Mouse (Mus musculus): ENCODE measurements around the gene Eral1. TPM values are rescaled to one million over a fixed set of nuclear protein-coding genes. Genes with fewer than 3 reads are reported as not detected.

The Eral1 gene
- polyA plus RNA-seq, 2 experiments: 9.8 to 14.9 TPM

GRCm38 (mm10) chr11:78074666-78075065, 5.5 kb downstream of the Eral1 start:
- ATAC-seq (ENCODE audit: insufficient read depth) (no peak), DNase-seq (ENCODE audit: low read depth in 3 of 3, low spot score in 3 of 3) (no peak)
- Histone ChIP-seq H3K36me3 (replicated peaks; ENCODE audit: control insufficient read depth, insufficient read depth, low read depth) (peaks cover 30% of the 10 kb centered on the region), H3K4me1 (replicated peaks; ENCODE audit: control insufficient read depth in 2 of 2, insufficient read depth in 2 of 2, low read length in 1 of 2) (peaks cover 24 to 38% of the 10 kb centered on the region in 2 experiments), H3K4me3 (ENCODE audit: insufficient read depth in 1 of 2, low read depth in 2 of 2, low read length in 2 of 2) (peak overlapping the region; percentile 69 to 80), H3K27ac (peak overlapping the region; percentile 98), H3K9ac (replicated peaks) (peak overlapping the region; percentile 90), H3K9me3 (ENCODE audit: control insufficient read depth, low read length) (no peaks in the 10 kb centered on the region), H3K27me3 (ENCODE audit: control insufficient read depth, insufficient read depth, low read length) (no peaks in the 10 kb centered on the region), H3K4me2 (ENCODE audit: low read depth) (peak overlapping the region; percentile 95)
- WGBS (ENCODE audit: insufficient replicate concordance): 46% methylated on average over 4 of the region's 4 CpGs
- no peak for TF ChIP-seq EP300 (IDR thresholded peaks at IDR 0.05; ENCODE audit: low read depth)
- TF ChIP-seq CTCF (IDR thresholded peaks at IDR 0.05; ENCODE audit: low read depth): no peak

- no peaks in the 10 kb centered on the region for H3K27me3 ChIP-seq (ENCODE audit: control insufficient read depth, insufficient read depth, low read length)
- DNase-seq (ENCODE audit: low read depth in 3 of 3, low spot score in 3 of 3) (no peak), ATAC-seq (ENCODE audit: insufficient read depth) (peak; percentile 64)
- peak overlapping the region; percentile 98 for H3K27ac ChIP-seq
- 34% methylated on average over 2 of the region's 2 CpGs for WGBS (ENCODE audit: insufficient replicate concordance)
- H3K9me3 ChIP-seq (ENCODE audit: control insufficient read depth, low read length): no peaks in the 10 kb centered on the region
- peaks cover 22 to 38% of the 10 kb centered on the region in 2 experiments for H3K4me1 ChIP-seq (replicated peaks; ENCODE audit: control insufficient read depth in 2 of 2, insufficient read depth in 2 of 2, low read length in 1 of 2)
- TF ChIP-seq EP300 (IDR thresholded peaks at IDR 0.05; ENCODE audit: low read depth) (no peak; the same call in none of the 2 replicates), CTCF (IDR thresholded peaks at IDR 0.05; ENCODE audit: low read depth) (no peak)
- peaks cover 30% of the 10 kb centered on the region for H3K36me3 ChIP-seq (replicated peaks; ENCODE audit: control insufficient read depth, insufficient read depth, low read depth)
- H3K9ac ChIP-seq (replicated peaks): peak overlapping the region; percentile 90
- peak overlapping the region; percentile 69 to 80 for H3K4me3 ChIP-seq (ENCODE audit: insufficient read depth in 1 of 2, low read depth in 2 of 2, low read length in 2 of 2)
- peak overlapping the region; percentile 95 for H3K4me2 ChIP-seq (ENCODE audit: low read depth)
Observed at GRCm38 (mm10) chr11:78074277-78074652, 5.9 kb downstream of the Eral1 start.

GRCm38 (mm10) chr11:78073577-78074276, 6.5 kb downstream of the Eral1 start:
- Histone ChIP-seq H3K27ac (peak overlapping the region; percentile 98), H3K4me3 (ENCODE audit: insufficient read depth in 1 of 2, low read depth in 2 of 2, low read length in 2 of 2) (peak overlapping the region; percentile 69 to 80)
- 21% methylated on average over 9 of the region's 9 CpGs for WGBS (ENCODE audit: insufficient replicate concordance)

GRCm38 (mm10) chr11:78072425-78073130, 7.6 kb downstream of the Eral1 start:
- H3K36me3 ChIP-seq (replicated peaks; ENCODE audit: control insufficient read depth, insufficient read depth, low read depth): peaks cover 23% of the 10 kb centered on the region
- H3K9me3 ChIP-seq (ENCODE audit: control insufficient read depth, low read length): no peaks in the 10 kb centered on the region
- DNase-seq (ENCODE audit: low read depth in 3 of 3, low spot score in 3 of 3) (peak; percentile 86 to 93 (median 86)), ATAC-seq (ENCODE audit: insufficient read depth) (peak; percentile 17)
- peak overlapping the region; percentile 90 for H3K9ac ChIP-seq (replicated peaks)
- peak overlapping the region; percentile 95 for H3K4me2 ChIP-seq (ENCODE audit: low read depth)
- peaks cover 35 to 46% of the 10 kb centered on the region in 2 experiments for H3K4me1 ChIP-seq (replicated peaks; ENCODE audit: control insufficient read depth in 2 of 2, insufficient read depth in 2 of 2, low read length in 1 of 2)
- TF ChIP-seq EP300 (IDR thresholded peaks at IDR 0.05; ENCODE audit: low read depth) (no peak), CTCF (IDR thresholded peaks at IDR 0.05; ENCODE audit: low read depth) (no peak)
- peak overlapping the region; percentile 98 for H3K27ac ChIP-seq
- peak overlapping the region; percentile 69 to 80 for H3K4me3 ChIP-seq (ENCODE audit: insufficient read depth in 1 of 2, low read depth in 2 of 2, low read length in 2 of 2)
- 8% methylated on average over 6 of the region's 6 CpGs for WGBS (ENCODE audit: insufficient replicate concordance)
- no peaks in the 10 kb centered on the region for H3K27me3 ChIP-seq (ENCODE audit: control insufficient read depth, insufficient read depth, low read length)

More at GRCm38 (mm10) chr11:78073577-78074276, 6.5 kb downstream of the Eral1 start:
- Histone ChIP-seq H3K36me3 (replicated peaks; ENCODE audit: control insufficient read depth, insufficient read depth, low read depth) (peaks cover 30% of the 10 kb centered on the region), H3K4me2 (ENCODE audit: low read depth) (peak overlapping the region; percentile 95), H3K9ac (replicated peaks) (peak overlapping the region; percentile 90), H3K27me3 (ENCODE audit: control insufficient read depth, insufficient read depth, low read length) (no peaks in the 10 kb centered on the region), H3K9me3 (ENCODE audit: control insufficient read depth, low read length) (no peaks in the 10 kb centered on the region), H3K4me1 (replicated peaks; ENCODE audit: control insufficient read depth in 2 of 2, insufficient read depth in 2 of 2, low read length in 1 of 2) (peaks cover 27 to 37% of the 10 kb centered on the region in 2 experiments)
- DNase-seq (ENCODE audit: low read depth in 3 of 3, low spot score in 3 of 3): peak; percentile 81 to 89 (median 83)
- TF ChIP-seq EP300 (IDR thresholded peaks at IDR 0.05; ENCODE audit: low read depth): peak; percentile 57; the same call in 1 of the 2 replicates
- TF ChIP-seq CTCF (IDR thresholded peaks at IDR 0.05; ENCODE audit: low read depth): no peak
- ATAC-seq (ENCODE audit: insufficient read depth): peak; percentile 69

GRCm38 (mm10) chr11:78071938-78072337, 8.2 kb downstream of the Eral1 start:
- Histone ChIP-seq H3K4me3 (ENCODE audit: insufficient read depth in 1 of 2, low read depth in 2 of 2, low read length in 2 of 2) (peak overlapping the region; percentile 69 to 80), H3K4me1 (replicated peaks; ENCODE audit: control insufficient read depth in 2 of 2, insufficient read depth in 2 of 2, low read length in 1 of 2) (peaks cover 41 to 52% of the 10 kb centered on the region in 2 experiments), H3K4me2 (ENCODE audit: low read depth) (peak overlapping the region; percentile 95), H3K9ac (replicated peaks) (peak overlapping the region; percentile 90), H3K9me3 (ENCODE audit: control insufficient read depth, low read length) (no peaks in the 10 kb centered on the region), H3K27ac (peak overlapping the region; percentile 98), H3K27me3 (ENCODE audit: control insufficient read depth, insufficient read depth, low read length) (no peaks in the 10 kb centered on the region), H3K36me3 (replicated peaks; ENCODE audit: control insufficient read depth, insufficient read depth, low read depth) (peaks cover 22% of the 10 kb centered on the region)
- ATAC-seq (ENCODE audit: insufficient read depth) (no peak), DNase-seq (ENCODE audit: low read depth in 3 of 3, low spot score in 3 of 3) (no peak)
- 33% methylated on average over 5 of the region's 5 CpGs for WGBS (ENCODE audit: insufficient replicate concordance)
- no peak; the same call in 1 of the 2 replicates for TF ChIP-seq EP300 (IDR thresholded peaks at IDR 0.05; ENCODE audit: low read depth)
- no peak for TF ChIP-seq CTCF (IDR thresholded peaks at IDR 0.05; ENCODE audit: low read depth)
